Mouse (Mus musculus): Measurements from ENCODE around the gene Sp2. TPM values are rescaled to one million over a fixed set of nuclear protein-coding genes. Genes with fewer than 3 reads are reported as not detected.

Sp2 gene
- 10 to 100 TPM; 35.9 to 41.8 TPM for total RNA-seq (2023)

DNA sequence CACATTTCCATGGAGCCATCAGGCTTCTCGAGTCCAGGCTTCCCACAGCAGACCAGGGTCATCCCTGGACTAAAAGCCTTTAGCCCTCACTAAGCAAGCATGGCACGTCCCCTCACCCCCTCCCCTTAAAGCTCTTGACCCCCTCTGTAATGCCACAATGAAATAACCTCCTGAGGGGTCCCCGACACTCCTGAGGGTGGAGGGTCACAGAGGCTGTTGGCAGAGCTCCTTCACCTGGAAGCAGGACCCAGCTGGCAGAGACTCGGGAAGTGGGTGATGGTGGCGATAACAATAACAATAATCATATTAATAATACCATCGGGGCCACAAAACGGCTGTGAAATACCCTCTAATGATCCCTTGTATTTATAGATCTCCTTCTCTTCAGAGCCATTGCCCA lies at the start of gene Sp2:
Gene Sp2, minus strand, starts transcription at position 101 of the 400 bp plus-strand sequence.

DNA sequence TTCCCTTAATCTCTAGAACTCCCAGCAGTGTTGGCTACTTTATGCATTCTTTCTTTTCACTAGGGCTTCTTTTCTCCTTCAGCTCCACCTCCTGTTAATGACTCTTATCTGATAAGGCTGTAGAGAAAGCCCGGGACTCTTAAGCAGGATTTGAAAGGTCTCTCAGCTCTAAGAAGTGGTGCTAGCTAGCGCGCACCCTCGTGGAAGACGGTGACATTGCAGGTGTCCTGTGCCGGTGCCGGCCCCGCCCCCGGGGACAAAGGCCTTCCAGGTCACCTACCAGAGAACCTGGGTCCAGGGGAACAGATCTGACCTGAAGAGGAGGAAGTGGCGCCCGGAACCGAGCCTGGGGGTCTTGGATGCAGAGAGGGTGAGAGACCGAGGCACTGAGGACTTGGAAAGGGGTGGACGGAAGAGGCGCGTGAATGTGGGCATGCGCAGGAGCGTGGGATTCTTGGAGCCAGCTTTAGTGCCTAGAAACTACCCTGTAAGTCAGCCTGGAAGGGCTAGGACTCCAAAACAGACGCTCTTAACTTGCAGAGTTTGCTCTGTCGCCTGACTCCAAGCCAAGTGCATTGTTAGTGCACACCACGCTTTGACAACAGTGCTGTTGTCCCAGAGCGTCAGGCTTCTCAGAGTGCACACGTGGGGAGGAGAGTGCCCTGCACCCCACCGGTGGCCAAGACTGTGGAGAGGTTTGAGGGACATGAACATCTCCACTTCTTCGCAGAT lies 47.1 kb upstream of the Sp2 start, which contains the start of gene Scrn2:
Gene Scrn2, plus strand, starts transcription at position 253 of the 732 bp plus-strand sequence.

DNA sequence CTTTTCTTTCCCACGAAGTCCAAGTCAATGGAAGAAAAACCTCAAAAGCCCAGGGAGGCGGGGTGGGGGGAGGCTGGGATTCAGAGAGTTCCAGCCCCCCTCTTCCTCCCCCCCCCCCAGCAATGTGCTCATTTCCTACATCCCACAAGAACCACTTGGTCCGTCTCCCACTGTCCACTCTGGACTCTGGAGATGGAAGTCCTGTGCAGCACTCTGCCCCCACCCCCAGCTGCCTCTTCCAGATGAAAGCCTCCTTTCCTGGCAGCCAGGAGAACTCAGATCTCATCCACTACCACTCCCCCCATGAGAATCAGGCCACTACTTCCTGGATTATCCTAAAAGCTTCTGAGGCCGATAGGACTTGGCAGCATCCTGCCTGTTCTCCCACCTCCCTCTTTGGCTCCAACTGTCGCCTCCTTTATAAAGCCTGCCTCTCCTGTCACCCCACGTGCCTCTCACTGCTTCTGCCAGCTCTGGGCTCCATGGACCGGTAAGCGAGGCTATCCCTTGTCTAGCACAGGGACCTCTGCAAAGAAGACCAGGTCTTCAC lies 30.4 kb upstream of the Sp2 start, which contains the start of gene Sp6:
Gene Sp6, plus strand, starts transcription at position 274 of the 550 bp plus-strand sequence.

DNA sequence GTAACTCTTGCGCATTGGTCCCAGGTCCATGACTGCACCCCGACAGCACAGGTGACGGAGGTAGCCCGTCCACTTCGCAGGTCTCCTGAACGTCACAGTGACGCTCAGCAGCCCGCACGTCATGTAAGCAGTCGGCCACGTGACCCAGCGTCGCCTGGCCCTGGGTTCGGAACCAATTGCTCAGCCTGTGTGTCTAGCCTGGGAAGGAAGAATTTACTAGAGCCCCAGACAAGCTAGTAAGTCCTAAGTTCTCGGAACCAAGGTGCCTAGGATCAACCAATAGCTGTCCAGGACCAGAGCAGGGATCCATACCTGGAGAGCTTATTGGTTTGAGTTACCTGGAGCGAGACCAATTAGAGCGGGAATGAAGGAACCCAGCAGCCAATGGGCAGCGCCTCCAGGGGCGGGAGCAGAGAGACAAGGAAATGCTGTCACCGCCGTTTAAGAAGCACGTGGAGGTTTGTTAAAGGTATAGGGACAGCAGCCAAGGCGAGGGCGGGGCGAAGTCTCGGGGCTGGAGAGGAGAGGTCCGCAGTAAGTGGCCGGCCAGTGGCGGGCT lies 38.9 kb downstream of the Sp2 start, which contains the start of gene Pnpo:
Gene Pnpo, minus strand, starts transcription at position 241 of the 559 bp plus-strand sequence.

DNA sequence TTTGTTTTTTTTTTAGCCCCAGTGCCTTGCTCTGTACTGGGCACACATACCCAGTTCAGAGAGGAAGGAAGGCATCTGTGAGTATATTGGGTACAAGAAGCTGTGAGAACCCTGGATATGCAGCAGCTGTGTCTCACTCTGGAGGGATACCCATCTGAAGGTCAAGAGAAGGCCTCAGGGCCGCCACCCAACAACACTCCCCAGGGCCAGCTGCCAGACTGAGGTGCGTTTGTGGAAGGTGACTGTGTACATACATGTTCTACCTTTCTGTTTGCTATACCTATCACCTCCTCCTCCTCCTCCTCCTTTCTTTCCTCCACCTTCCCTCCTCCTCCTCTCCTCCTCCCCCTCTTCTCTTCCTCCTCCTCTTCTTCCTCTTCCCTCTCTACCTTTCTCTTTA lies 54.7 kb downstream of the Sp2 start, which contains the start of gene Prr15l:
Gene Prr15l, plus strand, starts transcription at position 17 of the 400 bp plus-strand sequence.

DNA sequence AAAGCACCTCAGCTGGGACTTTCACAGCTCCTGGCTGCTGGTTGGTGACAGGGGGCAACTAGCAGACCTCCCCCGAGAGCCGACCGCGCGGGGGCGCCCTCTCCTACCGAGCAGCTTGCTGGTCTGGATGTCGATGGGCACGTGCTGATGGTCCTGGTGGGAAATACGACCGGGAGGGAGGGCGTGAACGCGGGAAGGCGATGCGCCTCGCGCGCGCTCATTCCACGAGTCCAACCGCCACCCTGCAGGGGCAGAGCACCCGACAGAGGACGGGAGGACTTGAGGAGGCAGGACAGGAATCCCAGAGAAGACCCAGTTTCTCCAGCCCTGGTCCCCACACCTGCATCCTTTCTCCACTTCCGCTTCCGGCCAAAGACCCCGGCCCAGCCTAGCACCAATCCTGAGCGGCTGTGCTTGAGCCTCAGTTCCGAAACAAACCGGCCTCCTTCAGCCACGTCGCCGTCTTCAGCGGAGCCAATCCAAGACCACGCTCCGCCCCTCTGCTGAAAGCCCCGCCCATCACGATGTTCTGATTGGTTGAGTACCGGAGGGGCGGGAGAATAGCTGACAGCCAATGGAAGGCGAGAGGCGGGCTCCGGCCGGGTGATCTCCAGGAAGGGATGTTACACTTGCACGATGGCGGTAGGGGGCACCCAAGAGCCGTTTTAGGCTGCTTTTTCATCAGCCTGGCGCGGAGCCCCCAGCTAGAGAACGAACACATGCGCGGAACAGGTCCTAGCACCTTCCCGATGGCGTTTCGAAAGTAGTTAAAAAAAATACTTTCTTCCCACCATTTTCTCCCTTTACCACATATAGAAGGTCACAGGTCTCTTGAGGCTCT lies 66.5 kb downstream of the Sp2 start, which contains the start of gene Cdk5rap3:
Gene Cdk5rap3, minus strand, starts transcription at position 453 of the 841 bp plus-strand sequence.

Other genes with a start within 250 kb of the Sp2 start
- 10 to 100 TPM; 31.1 to 46.5 TPM for gene Snx11, start 205.4 kb downstream of the Sp2 start, total RNA-seq (2023)
- 10 to 100 TPM; 29.1 to 32.9 TPM for gene Cbx1, start 193.8 kb downstream of the Sp2 start, total RNA-seq (2023)
- 10 to 100 TPM; 59.8 to 96.1 TPM for gene Nfe2l1, start 153.0 kb downstream of the Sp2 start, total RNA-seq (2023)
- gene Copz2, start 133.1 kb downstream of the Sp2 start, total RNA-seq (2023), result 1 to 10 TPM; 1.8 to 4.5 TPM
- gene Cdk5rap3, start 66.5 kb downstream of the Sp2 start, total RNA-seq (2023), result 10 to 100 TPM; 48.2 to 51.0 TPM
- not detected for gene Prr15l, start 54.9 kb downstream of the Sp2 start, total RNA-seq (2023)
- 10 to 100 TPM; 23.0 to 23.8 TPM for gene Pnpo, start 39.0 kb downstream of the Sp2 start, total RNA-seq (2023)
- gene Sp6, start 30.4 kb upstream of the Sp2 start, total RNA-seq (2023), result not detected
- gene Scrn2, start 47.0 kb upstream of the Sp2 start, total RNA-seq (2023), result 1 to 10 TPM in 1 of 2 experiments, under 1 TPM in 1; 0.67 to 1.5 TPM
- gene Lrrc46, start 58.4 kb upstream of the Sp2 start, total RNA-seq (2023), result not detected
- 10 to 100 TPM; 38.5 to 41.1 TPM for gene Mrpl10, start 58.6 kb upstream of the Sp2 start, total RNA-seq (2023)
- 10 to 100 TPM; 12.7 to 17.6 TPM for gene Osbpl7, start 67.7 kb upstream of the Sp2 start, total RNA-seq (2023)
- under 1 TPM in 1 of 2 experiments, not detected in 1; 0.21 TPM for gene Tbx21, start 132.4 kb upstream of the Sp2 start, total RNA-seq (2023)
- gene Tbkbp1, start 168.5 kb upstream of the Sp2 start, total RNA-seq (2023), result 10 to 100 TPM; 46.7 to 50.4 TPM
- 10 to 100 TPM; 89.2 to 95.8 TPM for gene Kpnb1, start 204.9 kb upstream of the Sp2 start, total RNA-seq (2023)

All from monocyte, adult 59 days (primary cell).